Mouse (Mus musculus) liver, embryonic 14.5 days (tissue): ENCODE measurements at regions not wholly inside any gene's neighbourhood (a gene's known extent, or its start where the extent isn't known, plus 50 kb on each side); places are given as distances from the start of the nearest gene placed in this dataset.

Experiments
- ATAC-seq: fragments of 200-750 bp; cut with Nextera tagmentation; 2 replicates; pipeline ENCODE4 v1.8.0; 2017; ENCODE audit warnings: moderate number of reproducible peaks, mild to moderate bottlenecking, moderate library complexity; ENCODE audit not compliant: insufficient read depth
- DNase-seq, 3 experiments: peaks; one replicate each; pipeline ENCODE4 v3.0.0-alpha.2; 2012 to 2013; ENCODE audit warnings: low read depth in 3 of 3, low spot score in 3 of 3
- H3K27ac ChIP-seq: fragments of 300-500 bp; sonication (generic); 2 replicates; pipeline ENCODE4 v1.5.1; 2014; ENCODE audit warnings: moderate library complexity, mild to moderate bottlenecking, control low read depth, inconsistent platforms
- H3K27me3 ChIP-seq: fragments of 300-500 bp; sonication (generic); 2 replicates; pipeline ENCODE4 v1.6.1; 2014; ENCODE audit warnings: mild to moderate bottlenecking, low read length, moderate library complexity; ENCODE audit not compliant: control insufficient read depth, insufficient read depth
- H3K36me3 ChIP-seq: fragments of 300-500 bp; sonication (generic); replicated peaks from 2 replicates; pipeline ENCODE4 v1.6.1; 2014; ENCODE audit warnings: low read depth; ENCODE audit not compliant: control insufficient read depth, insufficient read depth
- H3K4me1 ChIP-seq, 2 experiments: fragments of 200-500 bp in 1 of 2; fragments of 300-500 bp in 1 of 2; sonication (generic) in 1 of 2; replicated peaks; 2 replicates each; pipeline ENCODE4 v1.6.1; 2012 to 2014; ENCODE audit warnings: antibody characterized with exemption in 1 of 2, inconsistent platforms in 1 of 2, low read length in 1 of 2; ENCODE audit not compliant: control insufficient read depth in 2 of 2, insufficient read depth in 2 of 2
- H3K4me2 ChIP-seq: fragments of 300-500 bp; sonication (generic); 2 replicates; pipeline ENCODE4 v1.6.1; 2014; ENCODE audit warnings: low read depth, mild to moderate bottlenecking, control low read depth, moderate library complexity
- H3K4me3 ChIP-seq, 2 experiments: fragments of 200-500 bp in 1 of 2; fragments of 300-500 bp in 1 of 2; sonication (generic) in 1 of 2; 2 replicates each; pipeline ENCODE4 v1.5.1; 2012 to 2014; ENCODE audit warnings: low read depth in 2 of 2, low read length in 2 of 2, mild to moderate bottlenecking in 2 of 2, control low read depth in 1 of 2, inconsistent platforms in 1 of 2, moderate library complexity in 1 of 2; ENCODE audit not compliant: insufficient read depth in 1 of 2
- H3K9ac ChIP-seq: fragments of 300-500 bp; sonication (generic); replicated peaks from 2 replicates; pipeline ENCODE4 v1.6.1; 2014; ENCODE audit warnings: mild to moderate bottlenecking, control low read depth, moderate library complexity
- H3K9me3 ChIP-seq: fragments of 300-500 bp; sonication (generic); 2 replicates; pipeline ENCODE4 v1.6.1; 2016; ENCODE audit warnings: low read length, mixed read lengths; ENCODE audit not compliant: control insufficient read depth
- CTCF ChIP-seq: IDR thresholded peaks from 2 replicates; pipeline ENCODE4 v1.5.1; 2016; ENCODE audit warnings: antibody characterized with exemption, low read depth, control low read depth
- EP300 ChIP-seq: IDR thresholded peaks from 2 replicates; pipeline ENCODE4 v1.6.1; 2016; ENCODE audit warnings: antibody characterized with exemption, low read depth
- whole genome bisulfite sequencing: fragments of 180-500 bp; shearing (Covaris S2); extraction: QIAGEN DNeasy Blood & Tissue Kit; methylation state at CpG from one replicate; pipeline ENCODE4 v1.1.7; 2014; ENCODE audit not compliant: insufficient replicate concordance; 5-methylcytosine and 5-hydroxymethylcytosine counted together

- Histone ChIP-seq H3K9ac (no peak overlapping the region), H3K9me3 (no peaks in the 10 kb centered on the region), H3K27me3 (no peaks in the 10 kb centered on the region), H3K27ac (no peak overlapping the region), H3K36me3 (no peaks in the 10 kb centered on the region), H3K4me2 (no peak overlapping the region), H3K4me1 (no peaks in the 10 kb centered on the region), H3K4me3 (no peak overlapping the region)
- 65% methylated on average over 5 of the region's 5 CpGs for WGBS
- DNase-seq = no peak
- TF ChIP-seq EP300 = no peak
- TF ChIP-seq CTCF = no peak
- ATAC-seq = no peak
These were observed 451.4 kb downstream of the Hdgfl1 start for GRCm38 (mm10) chr13:26318557-26318956.

- Histone ChIP-seq H3K9me3 (no peaks in the 10 kb centered on the region), H3K9ac (no peak overlapping the region), H3K36me3 (no peaks in the 10 kb centered on the region), H3K4me2 (no peak overlapping the region), H3K27me3 (no peaks in the 10 kb centered on the region), H3K4me3 (no peak overlapping the region), H3K4me1 (no peaks in the 10 kb centered on the region), H3K27ac (no peak overlapping the region)
- 37% methylated on average over 7 of the region's 7 CpGs for whole genome bisulfite sequencing
- no peak for DNase-seq
- ATAC-seq = no peak
- TF ChIP-seq EP300 (no peak), CTCF (no peak)
These were observed 457.5 kb downstream of the Hdgfl1 start for GRCm38 (mm10) chr13:26312246-26313010.

GRCm38 (mm10) chr13:26284073-26284444, 485.9 kb downstream of the Hdgfl1 start:
- Histone ChIP-seq H3K4me2 (no peak overlapping the region), H3K4me3 (no peak overlapping the region), H3K36me3 (no peaks in the 10 kb centered on the region), H3K9ac (no peak overlapping the region), H3K9me3 (no peaks in the 10 kb centered on the region), H3K27ac (no peak overlapping the region), H3K27me3 (no peaks in the 10 kb centered on the region), H3K4me1 (no peaks in the 10 kb centered on the region)
- no peak for ATAC-seq
- TF ChIP-seq EP300 (no peak), CTCF (no peak)
- DNase-seq = no peak
- WGBS = 58% methylated on average over 3 of the region's 3 CpGs

- DNase-seq = no peak
- Histone ChIP-seq H3K36me3 (no peaks in the 10 kb centered on the region), H3K4me3 (no peak overlapping the region), H3K4me2 (no peak overlapping the region), H3K4me1 (no peaks in the 10 kb centered on the region), H3K9ac (no peak overlapping the region), H3K27me3 (no peaks in the 10 kb centered on the region), H3K27ac (no peak overlapping the region), H3K9me3 (no peaks in the 10 kb centered on the region)
- ATAC-seq = no peak
- no peak for TF ChIP-seq EP300
- 59% methylated on average over 6 of the region's 6 CpGs for WGBS
These were observed 486.4 kb downstream of the Hdgfl1 start for GRCm38 (mm10) chr13:26283397-26284072.

GRCm38 (mm10) chr13:26282291-26282690, 487.7 kb downstream of the Hdgfl1 start:
- DNase-seq (no peak), ATAC-seq (no peak)
- no peaks in the 10 kb centered on the region for H3K9me3 ChIP-seq
- TF ChIP-seq CTCF = no peak
- TF ChIP-seq EP300 = no peak
- H3K4me1 ChIP-seq = no peaks in the 10 kb centered on the region
- H3K4me2 ChIP-seq = no peak overlapping the region
- no peaks in the 10 kb centered on the region for H3K36me3 ChIP-seq
- H3K9ac ChIP-seq = no peak overlapping the region
- H3K4me3 ChIP-seq = no peak overlapping the region
- no peaks in the 10 kb centered on the region for H3K27me3 ChIP-seq
- WGBS = 55% methylated on average over 3 of the region's 3 CpGs
- no peak overlapping the region for H3K27ac ChIP-seq
